Mouse (Mus musculus) kidney, adult 9 months (tissue): ENCODE measurements around the gene Gpsm1.

Experiments
- DNase-seq: peaks from one replicate; pipeline ENCODE4 v3.0.0; 2022

Gene Gpsm1

GRCm38 (mm10) chr2:26342044-26342443 lies 26.7 kb downstream of the Gpsm1 start:
- DNase-seq, result peak; percentile 49

- DNase-seq, result peak; percentile 64
Observed at GRCm38 (mm10) chr2:26342609-26343490, 27.5 kb downstream of the Gpsm1 start.

GRCm38 (mm10) chr2:26348241-26348640 lies 32.9 kb downstream of the Gpsm1 start:
- peak; percentile 49 for DNase-seq

- DNase-seq, result peak; percentile 95
Observed at GRCm38 (mm10) chr2:26351358-26352290, 36.3 kb downstream of the Gpsm1 start, which contains the start of gene Dnlz. TSS of gene Dnlz (minus strand) at chr2:26352110.

GRCm38 (mm10) chr2:26352291-26352910 lies 37.1 kb downstream of the Gpsm1 start:
- no peak for DNase-seq

GRCm38 (mm10) chr2:26353066-26353980 lies 38.0 kb downstream of the Gpsm1 start:
- no peak for DNase-seq

GRCm38 (mm10) chr2:26354401-26354800 lies 39.1 kb downstream of the Gpsm1 start:
- no peak for DNase-seq

- DNase-seq, result no peak
Observed at GRCm38 (mm10) chr2:26356231-26356630, 40.9 kb downstream of the Gpsm1 start.

GRCm38 (mm10) chr2:26356678-26357077 lies 41.4 kb downstream of the Gpsm1 start:
- DNase-seq, result no peak

- peak; percentile 86 for DNase-seq
Observed at GRCm38 (mm10) chr2:26357484-26357883, 42.2 kb downstream of the Gpsm1 start.

GRCm38 (mm10) chr2:26358667-26359320 lies 43.5 kb downstream of the Gpsm1 start:
- DNase-seq, result no peak

- DNase-seq, result no peak
Observed at GRCm38 (mm10) chr2:26359983-26360382, 44.7 kb downstream of the Gpsm1 start.

GRCm38 (mm10) chr2:26360772-26361171 lies 45.5 kb downstream of the Gpsm1 start, which contains the start of gene Card9:
TSS of gene Card9 (minus strand) at chr2:26360918.
- no peak for DNase-seq

GRCm38 (mm10) chr2:26362991-26363390 lies 47.7 kb downstream of the Gpsm1 start:
- no peak for DNase-seq

GRCm38 (mm10) chr2:26363481-26363880 lies 48.2 kb downstream of the Gpsm1 start:
- no peak for DNase-seq

- DNase-seq, result peak; percentile 52
Observed at GRCm38 (mm10) chr2:26364738-26365465, 49.6 kb downstream of the Gpsm1 start.

- no peak for DNase-seq
Observed at GRCm38 (mm10) chr2:26367911-26368310, 52.6 kb downstream of the Gpsm1 start.

GRCm38 (mm10) chr2:26368572-26368971 lies 53.3 kb downstream of the Gpsm1 start:
- DNase-seq, result no peak

- DNase-seq, result no peak
Observed at GRCm38 (mm10) chr2:26372396-26372795, 57.1 kb downstream of the Gpsm1 start.

- peak; percentile 92 for DNase-seq
Observed at GRCm38 (mm10) chr2:26380131-26380771, 64.9 kb downstream of the Gpsm1 start, which contains the start of gene Snapc4. TSS of gene Snapc4 (minus strand) at chr2:26380653.
